Mouse (Mus musculus): Measurements from ENCODE around the gene Rnf187. TPM values are rescaled to one million over a fixed set of nuclear protein-coding genes. Genes with fewer than 3 reads are reported as not detected.

Gene Rnf187
- polyA plus RNA-seq, 1 experiment from 2014 or later, result 275 TPM

DNA sequence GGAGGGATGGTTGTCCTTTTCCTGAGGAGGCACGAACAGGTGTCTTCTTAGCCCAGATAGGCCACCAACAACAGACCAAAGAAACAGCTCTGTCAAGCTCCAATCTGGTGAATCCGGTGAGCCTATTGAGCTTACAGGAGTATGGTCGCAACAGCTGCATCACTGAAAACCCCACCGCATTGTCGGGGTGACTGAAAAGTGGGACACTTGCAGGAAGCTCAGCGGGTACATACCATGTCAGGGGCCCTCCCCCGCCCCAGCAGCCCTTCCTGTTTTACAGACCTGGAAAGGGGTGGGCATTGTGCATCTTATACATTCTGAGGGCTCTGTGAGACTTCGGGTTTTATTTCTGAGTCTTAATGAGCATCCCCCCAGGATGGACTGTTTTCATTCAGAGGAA is 55.0 kb downstream of the Rnf187 start:
- ATAC-seq (ENCODE audit: insufficient number of reproducible peaks, low FRiP score, low TSS enrichment, low read depth), result no peak
- 84% methylated on average over 8 of the region's 8 CpGs for WGBS
- no peak overlapping the region for H3K4me2 ChIP-seq (ENCODE audit: low read depth, severe bottlenecking)
- no peak for DNase-seq (ENCODE audit: low spot score)
- H3K9ac ChIP-seq (ENCODE audit: low read length), result no peak overlapping the region
- H3K27me3 ChIP-seq (ENCODE audit: control insufficient read depth, insufficient read depth, low read length), result no peaks in the 10 kb centered on the region
- no peaks in the 10 kb centered on the region for H3K9me3 ChIP-seq (ENCODE audit: control insufficient read depth, low read length)
- H3K36me3 ChIP-seq (ENCODE audit: control insufficient read depth, insufficient read depth, low read length), result peaks cover 11% of the 10 kb centered on the region; the same call in 1 of the 2 replicates
- no peak overlapping the region for H3K27ac ChIP-seq (replicated peaks; ENCODE audit: low read depth, low read length)
- no peaks in the 10 kb centered on the region for H3K4me1 ChIP-seq (ENCODE audit: control insufficient read depth, insufficient read depth, low read length)
- H3K4me3 ChIP-seq (ENCODE audit: low read depth, low read length), result no peak overlapping the region

Small RNAs within 50 kb of the gene (microRNA-seq; reads per million reads assigned to microRNA genes)
- not detected for gene Gm44313

Other genes starting within 250 kb of the Rnf187 start
- gene Olfr319, start 239.8 kb downstream of the Rnf187 start, polyA plus RNA-seq (2014; fragmentation: Nextera tagmentation; extraction: Ambion mirVana), result not detected in 2 replicates
- gene Olfr318, start 214.9 kb downstream of the Rnf187 start, polyA plus RNA-seq (2014; fragmentation: Nextera tagmentation; extraction: Ambion mirVana), result not detected in 2 replicates
- gene Olfr317, start 199.7 kb downstream of the Rnf187 start, polyA plus RNA-seq (2014; fragmentation: Nextera tagmentation; extraction: Ambion mirVana), result 0.07 TPM in 1 of 2 replicates, not detected in the other
- not detected in 2 replicates for gene Olfr316, start 186.2 kb downstream of the Rnf187 start, polyA plus RNA-seq (2014; fragmentation: Nextera tagmentation; extraction: Ambion mirVana)
- not detected in 2 replicates for gene Olfr315, start 165.7 kb downstream of the Rnf187 start, polyA plus RNA-seq (2014; fragmentation: Nextera tagmentation; extraction: Ambion mirVana)
- not detected in 2 replicates for gene Olfr314, start 156.0 kb downstream of the Rnf187 start, polyA plus RNA-seq (2014; fragmentation: Nextera tagmentation; extraction: Ambion mirVana)
- gene Fam183b, start 137.0 kb downstream of the Rnf187 start, polyA plus RNA-seq (2014; fragmentation: Nextera tagmentation; extraction: Ambion mirVana), result not detected in 2 replicates
- not detected in 2 replicates for gene Olfr313, start 123.9 kb downstream of the Rnf187 start, polyA plus RNA-seq (2014; fragmentation: Nextera tagmentation; extraction: Ambion mirVana)
- not detected in 2 replicates for gene Olfr312, start 109.7 kb downstream of the Rnf187 start, polyA plus RNA-seq (2014; fragmentation: Nextera tagmentation; extraction: Ambion mirVana)
- gene Olfr311, start 99.7 kb downstream of the Rnf187 start, polyA plus RNA-seq (2014; fragmentation: Nextera tagmentation; extraction: Ambion mirVana), result not detected in 2 replicates
- gene Gm12258, start 91.8 kb downstream of the Rnf187 start, polyA plus RNA-seq (2014; fragmentation: Nextera tagmentation; extraction: Ambion mirVana), result 12.0 and 15.2 TPM in 2 replicates
- gene 2810021J22Rik, start 71.7 kb downstream of the Rnf187 start, polyA plus RNA-seq (2014; fragmentation: Nextera tagmentation; extraction: Ambion mirVana), result 9.4 and 10.4 TPM in 2 replicates
- gene Zfp39, start 34.7 kb downstream of the Rnf187 start, polyA plus RNA-seq (2014; fragmentation: Nextera tagmentation; extraction: Ambion mirVana), result 8.7 and 11.1 TPM in 2 replicates
- not detected in 2 replicates for gene Btnl10, start 21.0 kb downstream of the Rnf187 start, polyA plus RNA-seq (2014; fragmentation: Nextera tagmentation; extraction: Ambion mirVana)
- 8.8 and 11.1 TPM in 2 replicates for gene Hist3h2ba, start 10.0 kb upstream of the Rnf187 start, polyA plus RNA-seq (2014; fragmentation: Nextera tagmentation; extraction: Ambion mirVana)
- gene Hist3h2a, start 15.8 kb upstream of the Rnf187 start, polyA plus RNA-seq (2014; fragmentation: Nextera tagmentation; extraction: Ambion mirVana), result 17.9 and 19.2 TPM in 2 replicates
- 0.25 and 0.27 TPM in 2 replicates for gene Trim17, start 15.8 kb upstream of the Rnf187 start, polyA plus RNA-seq (2014; fragmentation: Nextera tagmentation; extraction: Ambion mirVana)
- 19.0 and 20.5 TPM in 2 replicates for gene Trim11, start 39.2 kb upstream of the Rnf187 start, polyA plus RNA-seq (2014; fragmentation: Nextera tagmentation; extraction: Ambion mirVana)
- gene Obscn, start 197.5 kb upstream of the Rnf187 start, polyA plus RNA-seq (2014; fragmentation: Nextera tagmentation; extraction: Ambion mirVana), result 0.08 and 0.18 TPM in 2 replicates
- 1.5 and 2.1 TPM in 2 replicates for gene Iba57, start 224.8 kb upstream of the Rnf187 start, polyA plus RNA-seq (2014; fragmentation: Nextera tagmentation; extraction: Ambion mirVana)
- 0.15 and 0.20 TPM in 2 replicates for gene Gjc2, start 244.3 kb upstream of the Rnf187 start, polyA plus RNA-seq (2014; fragmentation: Nextera tagmentation; extraction: Ambion mirVana)